Mouse (Mus musculus): ENCODE data around the gene Sae1. TPM values are rescaled to one million over a fixed set of nuclear protein-coding genes. Genes with fewer than 3 reads are reported as not detected.

The Sae1 gene
- polyA plus RNA-seq, 1 experiment from 2014 or later, result 264 TPM

GRCm38 (mm10) chr7:16284001-16284400 lies 103.6 kb downstream of the Sae1 start:
- H3K27ac ChIP-seq (replicated peaks), result no peak overlapping the region
- H3K9me3 ChIP-seq, result no peaks in the 10 kb centered on the region
- no peak overlapping the region for H3K4me3 ChIP-seq
- no peak overlapping the region for H3K4me2 ChIP-seq
- whole genome bisulfite sequencing, result 93% methylated on average over 8 of the region's 8 CpGs
- H3K4me1 ChIP-seq (replicated peaks), result peaks cover 14% of the 10 kb centered on the region
- H3K9ac ChIP-seq, result no peak overlapping the region
- H3K27me3 ChIP-seq, result no peaks in the 10 kb centered on the region
- ATAC-seq (ENCODE audit: low read depth), result no peak
- peaks cover 48% of the 10 kb centered on the region for H3K36me3 ChIP-seq

DNA sequence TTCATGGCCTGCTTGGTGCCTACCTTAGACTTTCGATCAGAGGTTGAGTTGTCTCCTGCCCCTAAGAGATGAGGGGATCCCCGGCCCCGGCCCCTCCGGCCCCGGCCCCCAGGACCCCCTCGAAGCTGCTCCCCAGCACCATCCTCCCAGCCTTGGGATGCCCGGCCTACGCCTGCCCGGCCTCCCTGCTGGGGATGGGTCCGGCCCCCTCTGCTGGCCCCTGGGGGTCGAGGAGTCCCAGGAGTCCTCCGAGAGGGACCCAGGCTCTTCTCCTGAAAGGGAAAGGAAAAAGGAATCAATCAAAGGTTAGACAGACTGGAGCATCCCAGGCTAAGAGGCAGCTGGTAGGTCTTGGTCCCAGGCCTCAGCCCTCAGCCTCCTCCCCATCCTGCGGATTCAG lies 105.3 kb downstream of the Sae1 start:
- 93% methylated on average over 13 of the region's 13 CpGs for WGBS

DNA sequence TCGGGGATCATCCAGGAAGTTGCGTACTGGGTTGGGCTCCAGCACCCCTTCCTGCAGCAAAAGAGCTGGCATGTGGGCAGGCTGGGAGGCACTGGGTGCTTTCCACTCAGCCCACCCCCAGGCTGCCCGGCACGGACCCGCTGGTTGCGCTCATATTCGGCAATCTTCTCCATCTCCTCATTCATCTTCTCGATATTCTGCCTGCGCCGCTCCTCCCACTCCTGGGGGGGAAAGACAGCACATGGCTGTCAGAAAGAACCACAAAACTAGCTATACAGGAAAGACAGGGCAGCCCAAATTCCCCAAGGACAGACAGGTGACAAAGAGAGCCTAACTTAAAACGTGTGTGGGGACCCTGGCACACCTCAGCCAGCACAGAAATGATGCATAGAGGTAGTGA lies 106.9 kb downstream of the Sae1 start:
- no peak overlapping the region for H3K9ac ChIP-seq
- H3K36me3 ChIP-seq, result peaks cover 80% of the 10 kb centered on the region
- no peak overlapping the region for H3K4me3 ChIP-seq
- H3K4me1 ChIP-seq (replicated peaks), result peaks cover 11% of the 10 kb centered on the region
- WGBS, result 93% methylated on average over 11 of the region's 11 CpGs
- no peaks in the 10 kb centered on the region for H3K27me3 ChIP-seq
- H3K4me2 ChIP-seq, result no peak overlapping the region
- no peak for ATAC-seq (ENCODE audit: low read depth)
- H3K27ac ChIP-seq (replicated peaks), result no peak overlapping the region
- no peaks in the 10 kb centered on the region for H3K9me3 ChIP-seq

More for the DNA sequence above, 105.3 kb downstream of the Sae1 start:
- Histone ChIP-seq H3K36me3 (peaks cover 65% of the 10 kb centered on the region), H3K27ac (replicated peaks) (no peak overlapping the region), H3K4me3 (no peak overlapping the region), H3K9ac (no peak overlapping the region), H3K27me3 (no peaks in the 10 kb centered on the region), H3K9me3 (no peaks in the 10 kb centered on the region), H3K4me2 (no peak overlapping the region), H3K4me1 (replicated peaks) (peaks cover 14% of the 10 kb centered on the region)
- ATAC-seq (ENCODE audit: low read depth), result no peak

- Histone ChIP-seq H3K9ac (0 out of 2 replicates have a peak overlapping the region, but pooled peaks have one; percentile 3), H3K36me3 (peaks cover 50% of the 10 kb centered on the region), H3K4me1 (replicated peaks) (peaks cover 32% of the 10 kb centered on the region), H3K4me2 (no peak overlapping the region), H3K27me3 (no peaks in the 10 kb centered on the region), H3K9me3 (no peaks in the 10 kb centered on the region), H3K4me3 (no peak overlapping the region), H3K27ac (replicated peaks) (no peak overlapping the region)
- 85% methylated on average over 10 of the region's 10 CpGs for WGBS
- no peak for ATAC-seq (ENCODE audit: low read depth)
Observed at GRCm38 (mm10) chr7:16274922-16275890, 112.4 kb downstream of the Sae1 start.

DNA sequence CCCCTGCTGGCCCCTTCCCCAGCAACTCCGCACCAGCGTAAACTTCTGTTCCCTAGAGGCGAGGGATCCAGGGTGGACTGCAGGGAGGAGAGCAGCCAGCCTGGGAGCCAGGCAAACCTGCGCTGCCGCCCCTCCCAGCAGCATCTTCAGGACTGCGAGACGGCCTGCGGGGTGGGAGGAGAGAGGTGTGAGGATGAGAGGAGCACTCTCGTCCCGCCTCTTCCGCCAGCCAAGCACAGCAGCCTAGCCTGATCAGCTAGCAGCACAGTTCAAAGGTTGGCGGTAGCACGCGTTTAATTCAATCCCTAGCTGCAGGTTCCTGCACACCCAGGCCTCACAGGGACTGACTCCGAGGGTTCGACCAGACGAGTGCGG lies 113.9 kb downstream of the Sae1 start:
- Histone ChIP-seq H3K4me3 (peak overlapping the region; percentile 76), H3K27ac (replicated peaks) (peak overlapping the region; percentile 95), H3K27me3 (no peaks in the 10 kb centered on the region), H3K36me3 (peaks cover 39% of the 10 kb centered on the region), H3K9ac (peak overlapping the region; percentile 68), H3K4me1 (replicated peaks) (peaks cover 32% of the 10 kb centered on the region), H3K9me3 (no peaks in the 10 kb centered on the region), H3K4me2 (peak overlapping the region; percentile 88)
- WGBS, result under 1% methylated on average over 17 of the region's 18 CpGs
- peak; percentile 81 for ATAC-seq (ENCODE audit: low read depth)

DNA sequence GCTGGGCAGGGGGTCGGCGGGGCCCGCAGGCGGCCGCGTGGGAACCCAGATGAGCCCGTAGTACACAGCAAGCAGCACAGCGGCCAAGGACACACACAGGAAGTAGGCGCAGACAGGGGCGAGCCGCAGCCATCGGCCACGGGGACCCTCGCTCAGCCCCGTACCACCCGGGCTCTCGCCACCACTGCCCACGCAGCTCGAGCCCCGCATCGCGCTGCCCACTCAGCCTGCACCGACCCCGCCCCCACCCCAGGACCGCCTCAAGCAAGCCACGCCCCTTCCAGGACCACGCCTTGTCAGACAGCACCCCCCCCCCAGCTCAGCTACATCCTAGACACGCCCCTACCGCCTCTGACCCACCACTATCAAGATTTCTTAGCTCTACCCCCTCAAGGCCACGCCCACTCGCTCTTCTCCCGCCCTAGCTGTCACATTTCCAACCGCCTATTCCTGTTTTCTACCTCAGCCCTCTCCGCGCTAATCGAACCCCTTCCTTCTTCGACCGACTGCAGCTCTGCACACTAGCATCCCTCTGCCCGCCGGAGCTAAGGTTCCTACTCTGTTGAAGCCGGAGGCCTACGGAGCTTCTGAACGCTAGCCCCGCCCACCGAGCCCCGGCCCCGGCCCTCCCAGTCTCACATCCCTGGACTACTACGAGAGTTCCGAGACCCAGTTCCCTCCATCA lies 114.4 kb downstream of the Sae1 start, which contains the start of gene Inafm1:
Inafm1 (minus strand) TSS at position 537 of the 685 bp plus-strand sequence.
- Histone ChIP-seq H3K4me2 (peak within 1 kb of the TSS; percentile 88), H3K9me3 (no peaks in the 10 kb centered on the region), H3K4me3 (peak within 1 kb of the TSS; percentile 76), H3K27ac (replicated peaks) (peak within 1 kb of the TSS; percentile 95), H3K36me3 (peaks cover 37% of the 10 kb centered on the region), H3K9ac (peak within 1 kb of the TSS; percentile 92), H3K27me3 (no peaks in the 10 kb centered on the region), H3K4me1 (replicated peaks) (peaks cover 32% of the 10 kb centered on the region)
- peak; percentile 89 for ATAC-seq (ENCODE audit: low read depth)
- WGBS, result 1% methylated on average over 46 of the region's 49 CpGs

GRCm38 (mm10) chr7:16272681-16273080 lies 114.9 kb downstream of the Sae1 start:
- peak overlapping the region; percentile 88 for H3K4me2 ChIP-seq
- peak overlapping the region; percentile 76 for H3K4me3 ChIP-seq
- peaks cover 32% of the 10 kb centered on the region for H3K4me1 ChIP-seq (replicated peaks)
- WGBS, result under 1% methylated on average over 41 of the region's 46 CpGs
- peaks cover 32% of the 10 kb centered on the region for H3K36me3 ChIP-seq
- H3K9ac ChIP-seq, result peak overlapping the region; percentile 92
- no peaks in the 10 kb centered on the region for H3K9me3 ChIP-seq
- peak; percentile 81 for ATAC-seq (ENCODE audit: low read depth)
- no peaks in the 10 kb centered on the region for H3K27me3 ChIP-seq
- H3K27ac ChIP-seq (replicated peaks), result peak overlapping the region; percentile 95

- Histone ChIP-seq H3K4me2 (peak overlapping the region; percentile 88), H3K27me3 (no peaks in the 10 kb centered on the region), H3K27ac (replicated peaks) (no peak overlapping the region), H3K4me1 (replicated peaks) (peaks cover 32% of the 10 kb centered on the region), H3K9ac (peak overlapping the region; percentile 92), H3K4me3 (peak overlapping the region; percentile 76; the same call in 1 of the 2 replicates), H3K9me3 (no peaks in the 10 kb centered on the region; the same call in 1 of the 2 replicates), H3K36me3 (peaks cover 18% of the 10 kb centered on the region)
- ATAC-seq (ENCODE audit: low read depth), result no peak
- 35% methylated on average over 1 of the region's 1 CpGs for WGBS
Observed at GRCm38 (mm10) chr7:16271139-16271538, 116.5 kb downstream of the Sae1 start.

Other genes starting within 250 kb of the Sae1 start
- 139 and 161 TPM in 2 replicates for gene Meis3, start 212.7 kb downstream of the Sae1 start, polyA plus RNA-seq (2015; fragmentation: Nextera tagmentation; extraction: Ambion mirVana)
- 11.3 and 13.2 TPM in 2 replicates for gene Dhx34, start 165.8 kb downstream of the Sae1 start, polyA plus RNA-seq (2015; fragmentation: Nextera tagmentation; extraction: Ambion mirVana)
- 0.15 TPM in 1 of 2 replicates, not detected in the other for gene C5ar2, start 143.7 kb downstream of the Sae1 start, polyA plus RNA-seq (2015; fragmentation: Nextera tagmentation; extraction: Ambion mirVana)
- 2.3 and 2.8 TPM in 2 replicates for gene C5ar1, start 128.3 kb downstream of the Sae1 start, polyA plus RNA-seq (2015; fragmentation: Nextera tagmentation; extraction: Ambion mirVana)
- gene Inafm1, start 114.2 kb downstream of the Sae1 start, polyA plus RNA-seq (2015; fragmentation: Nextera tagmentation; extraction: Ambion mirVana), result 30.0 and 39.3 TPM in 2 replicates
- 31.2 and 35.4 TPM in 2 replicates for gene Ccdc9, start 101.0 kb downstream of the Sae1 start, polyA plus RNA-seq (2015; fragmentation: Nextera tagmentation; extraction: Ambion mirVana)
- 22.4 and 22.8 TPM in 2 replicates for gene Bbc3, start 79.4 kb downstream of the Sae1 start, polyA plus RNA-seq (2015; fragmentation: Nextera tagmentation; extraction: Ambion mirVana)
- 16.8 and 19.9 TPM in 2 replicates for gene Zc3h4, start 13.1 kb upstream of the Sae1 start, polyA plus RNA-seq (2015; fragmentation: Nextera tagmentation; extraction: Ambion mirVana)
- gene Tmem160, start 65.0 kb upstream of the Sae1 start, polyA plus RNA-seq (2015; fragmentation: Nextera tagmentation; extraction: Ambion mirVana), result 54.6 and 59.0 TPM in 2 replicates
- gene Npas1, start 89.9 kb upstream of the Sae1 start, polyA plus RNA-seq (2015; fragmentation: Nextera tagmentation; extraction: Ambion mirVana), result 1.6 and 1.7 TPM in 2 replicates
- gene Arhgap35, start 227.2 kb upstream of the Sae1 start, polyA plus RNA-seq (2015; fragmentation: Nextera tagmentation; extraction: Ambion mirVana), result 30.8 and 31.2 TPM in 2 replicates

Data from neural tube, embryonic 13.5 days (tissue).